Mouse (Mus musculus) heart, embryonic 12.5 days (tissue): ENCODE measurements around the gene Actg2. TPM values are rescaled to one million over a fixed set of nuclear protein-coding genes. Genes with fewer than 3 reads are reported as not detected.
A peak's percentile ranks its signal among the peaks of the same experiment; 100 is the strongest.

Experiments used
- ATAC-seq: fragments of 200-750 bp; cut with Nextera tagmentation; 2 replicates; pipeline ENCODE4 v1.8.0; 2017; ENCODE audit warnings: moderate TSS enrichment, moderate library complexity; ENCODE audit not compliant: insufficient number of reproducible peaks, low FRiP score
- H3K27ac ChIP-seq: fragments of 300-500 bp; sonication (generic); 2 replicates; pipeline ENCODE4 v1.5.1; 2016; ENCODE audit warnings: mild to moderate bottlenecking, moderate library complexity; ENCODE audit not compliant: poor library complexity, severe bottlenecking
- H3K27me3 ChIP-seq: fragments of 300-500 bp; sonication (generic); replicated peaks from 2 replicates; pipeline ENCODE4 v1.6.1; 2016; ENCODE audit warnings: mild to moderate bottlenecking, moderate library complexity
- H3K36me3 ChIP-seq: fragments of 300-500 bp; sonication (generic); 2 replicates; pipeline ENCODE4 v1.6.1; 2016; ENCODE audit warnings: mild to moderate bottlenecking, moderate library complexity
- H3K4me1 ChIP-seq: fragments of 300-500 bp; sonication (generic); replicated peaks from 2 replicates; pipeline ENCODE4 v1.6.1; 2016; ENCODE audit warnings: mild to moderate bottlenecking
- H3K4me2 ChIP-seq: fragments of 300-500 bp; sonication (generic); 2 replicates; pipeline ENCODE4 v1.6.1; 2016; ENCODE audit warnings: mild to moderate bottlenecking, moderate library complexity
- H3K4me3 ChIP-seq: fragments of 300-500 bp; sonication (generic); 2 replicates; pipeline ENCODE4 v1.5.1; 2016; ENCODE audit warnings: mild to moderate bottlenecking
- H3K9ac ChIP-seq: fragments of 300-500 bp; sonication (generic); 2 replicates; pipeline ENCODE4 v1.6.1; 2016; ENCODE audit warnings: mild to moderate bottlenecking, moderate library complexity
- H3K9me3 ChIP-seq: fragments of 300-500 bp; sonication (generic); replicated peaks from 2 replicates; pipeline ENCODE4 v1.6.1; 2016; ENCODE audit warnings: mild to moderate bottlenecking, moderate library complexity
- WGBS: fragments of 180-500 bp; shearing (Covaris S2); methylation state at CpG from one replicate; pipeline ENCODE4 v1.1.7; 2016; 5-methylcytosine and 5-hydroxymethylcytosine counted together
- polyA plus RNA-seq: library from polyadenylated mRNA; unstranded; fragments of >200 nt; fragmentation: Nextera tagmentation; extraction: Ambion mirVana; gene quantifications from 2 replicates; pipeline ENCODE4 v1.2.1, GENCODE M21; 2016

Gene Actg2
- polyA plus RNA-seq, 1 experiment from 2014 or later = 8.6 TPM

- no peaks in the 10 kb centered on the region for H3K9me3 ChIP-seq
- peaks cover 10% of the 10 kb centered on the region for H3K4me1 ChIP-seq
- H3K9ac ChIP-seq = peak overlapping the region; percentile 50; the same call in 1 of the 2 replicates
- no peak overlapping the region for H3K4me2 ChIP-seq
- ATAC-seq = no peak
- WGBS = 67% methylated on average over 2 of the region's 2 CpGs
- no peaks in the 10 kb centered on the region for H3K36me3 ChIP-seq
- no peaks in the 10 kb centered on the region; the same call in 1 of the 2 replicates for H3K27me3 ChIP-seq
- H3K4me3 ChIP-seq = no peak overlapping the region
- no peak overlapping the region for H3K27ac ChIP-seq
Measured at GRCm38 (mm10) chr6:83510210-83510609, 25.9 kb downstream of the Actg2 start.

DNA sequence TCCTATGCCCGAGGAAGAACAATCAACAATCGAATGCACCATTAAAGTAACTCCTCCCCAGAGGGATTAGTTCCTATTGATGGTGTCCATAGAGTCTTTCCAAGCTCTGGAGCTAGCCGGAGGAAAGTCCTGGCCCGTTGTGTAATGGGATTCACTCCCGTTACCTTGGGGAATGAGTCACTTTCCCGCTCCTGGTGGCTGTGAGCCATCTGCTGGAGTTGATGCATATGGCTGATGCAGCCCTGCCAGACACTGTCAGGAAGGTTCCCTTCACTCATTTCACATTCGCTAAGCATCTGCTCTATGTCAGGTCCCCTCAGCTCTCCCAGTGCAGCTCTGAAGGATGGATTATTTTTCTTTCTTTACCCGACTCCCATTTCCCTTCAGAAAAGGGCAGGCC, 26.6 kb downstream of the Actg2 start:
- 39% methylated on average over 8 of the region's 8 CpGs for WGBS
- Histone ChIP-seq H3K27ac (no peak overlapping the region), H3K4me1 (peaks cover 12% of the 10 kb centered on the region), H3K4me2 (no peak overlapping the region), H3K4me3 (no peak overlapping the region), H3K27me3 (no peaks in the 10 kb centered on the region; the same call in 1 of the 2 replicates), H3K9me3 (no peaks in the 10 kb centered on the region), H3K36me3 (no peaks in the 10 kb centered on the region), H3K9ac (no peak overlapping the region)
- no peak for ATAC-seq

- Histone ChIP-seq H3K27ac (peak overlapping the region; percentile 99), H3K4me2 (peak overlapping the region; percentile 75), H3K27me3 (no peaks in the 10 kb centered on the region; the same call in 1 of the 2 replicates), H3K9me3 (no peaks in the 10 kb centered on the region), H3K9ac (peak overlapping the region; percentile 52), H3K36me3 (peaks cover 3% of the 10 kb centered on the region; the same call in 1 of the 2 replicates), H3K4me1 (peaks cover 22% of the 10 kb centered on the region), H3K4me3 (peak overlapping the region; percentile 96)
- WGBS = 32% methylated on average over 6 of the region's 6 CpGs
- ATAC-seq = peak; percentile 5
Measured at GRCm38 (mm10) chr6:83507168-83507546, 28.9 kb downstream of the Actg2 start.

DNA sequence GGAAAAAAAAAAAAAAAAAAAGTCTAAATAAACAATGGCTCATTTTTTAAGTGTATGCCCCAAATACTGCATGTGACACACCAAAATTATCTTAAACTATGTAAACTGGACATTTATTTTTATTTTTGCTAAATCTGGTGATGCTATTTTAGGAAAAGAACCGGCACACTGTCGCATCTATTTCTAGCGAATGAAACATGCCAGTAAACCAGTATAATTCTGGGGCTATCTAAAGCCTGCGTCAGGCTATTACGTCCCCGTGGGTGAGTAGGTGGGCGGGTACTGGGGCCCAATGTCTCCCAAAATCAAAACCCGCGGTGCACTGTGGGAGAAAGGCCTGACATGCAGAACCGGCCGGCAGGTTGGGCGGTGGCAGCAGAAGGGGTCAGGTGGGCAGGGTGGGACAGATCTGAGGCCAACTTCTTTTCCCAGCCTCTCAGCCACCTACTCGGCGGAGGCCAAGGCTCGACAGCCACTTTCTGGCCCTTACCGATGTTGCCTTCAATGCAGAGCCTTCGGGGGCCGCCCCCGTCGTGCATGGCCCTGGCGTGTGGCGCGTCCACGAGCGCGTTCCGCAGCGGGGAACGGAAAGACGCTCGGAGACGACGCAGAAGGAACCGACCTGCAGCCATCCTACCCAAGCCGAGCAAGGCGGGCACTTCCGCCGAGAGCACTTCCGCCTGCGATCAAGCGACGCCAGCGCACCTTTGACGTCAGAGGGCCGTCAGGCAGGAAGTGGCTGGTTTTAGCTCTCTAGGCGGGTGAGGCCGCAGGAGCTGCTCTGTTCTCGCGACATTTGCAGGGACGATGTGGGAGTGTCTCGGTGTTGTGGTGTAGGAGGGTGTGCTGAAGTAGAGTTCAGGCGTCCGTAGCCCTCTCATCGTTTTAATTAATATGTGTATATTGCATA, 29.6 kb downstream of the Actg2 start, which contains the start of gene Dguok:
Gene Dguok (minus strand): TSS at position 712 of the 910 bp plus-strand sequence.
- H3K9me3 ChIP-seq = no peaks in the 10 kb centered on the region
- H3K4me3 ChIP-seq = peak within 1 kb of the TSS; percentile 96
- peak within 1 kb of the TSS; percentile 99 for H3K27ac ChIP-seq
- WGBS = under 1% methylated on average over 54 of the region's 54 CpGs
- H3K4me1 ChIP-seq = peaks cover 26% of the 10 kb centered on the region
- H3K36me3 ChIP-seq = peaks cover 3% of the 10 kb centered on the region; the same call in 1 of the 2 replicates
- H3K4me2 ChIP-seq = peak within 1 kb of the TSS; percentile 75
- no peaks in the 10 kb centered on the region; the same call in 1 of the 2 replicates for H3K27me3 ChIP-seq
- peak; percentile 98 for ATAC-seq
- peak within 1 kb of the TSS; percentile 91 for H3K9ac ChIP-seq

- no peak overlapping the region for H3K27ac ChIP-seq
Measured at GRCm38 (mm10) chr6:83505554-83505953, 30.5 kb downstream of the Actg2 start.

GRCm38 (mm10) chr6:83503361-83503760, 32.7 kb downstream of the Actg2 start:
- H3K4me2 ChIP-seq = no peak overlapping the region
- H3K4me3 ChIP-seq = no peak overlapping the region
- H3K36me3 ChIP-seq = peaks cover 15% of the 10 kb centered on the region
- H3K27ac ChIP-seq = no peak overlapping the region
- 81% methylated on average over 3 of the region's 3 CpGs for WGBS
- no peak for ATAC-seq
- H3K27me3 ChIP-seq = no peaks in the 10 kb centered on the region; the same call in 1 of the 2 replicates
- H3K9me3 ChIP-seq = peaks cover 4% of the 10 kb centered on the region
- H3K4me1 ChIP-seq = peaks cover 26% of the 10 kb centered on the region
- H3K9ac ChIP-seq = no peak overlapping the region

More at GRCm38 (mm10) chr6:83505554-83505953, 30.5 kb downstream of the Actg2 start:
- Histone ChIP-seq H3K36me3 (peaks cover 3% of the 10 kb centered on the region), H3K9me3 (peaks cover under 1% of the 10 kb centered on the region), H3K4me3 (peak overlapping the region; percentile 96), H3K4me2 (peak overlapping the region; percentile 75), H3K4me1 (peaks cover 26% of the 10 kb centered on the region), H3K27me3 (no peaks in the 10 kb centered on the region; the same call in 1 of the 2 replicates), H3K9ac (peak overlapping the region; percentile 91)
- 72% methylated on average over 4 of the region's 4 CpGs for WGBS
- no peak for ATAC-seq

DNA sequence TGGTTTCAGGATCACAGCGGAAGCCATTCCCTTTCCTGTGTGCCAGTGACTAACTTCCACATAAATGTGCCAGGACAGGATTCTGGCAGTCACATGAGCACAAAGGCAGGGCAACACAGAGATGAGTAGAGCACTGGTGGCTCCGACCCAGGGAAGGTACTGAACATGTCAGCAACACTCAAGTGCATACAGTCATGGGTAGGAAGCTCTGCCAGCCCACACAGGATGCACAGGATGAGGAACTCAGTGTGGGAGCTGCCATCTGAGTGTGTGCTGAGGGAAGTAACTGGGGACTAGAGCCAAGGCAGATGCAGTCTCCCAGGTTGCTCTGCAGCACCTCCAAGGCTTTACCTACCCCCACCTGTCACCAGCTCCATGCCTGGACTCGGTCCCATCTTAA, 33.4 kb downstream of the Actg2 start:
- no peaks in the 10 kb centered on the region for H3K27me3 ChIP-seq
- no peak overlapping the region for H3K4me3 ChIP-seq
- no peak overlapping the region for H3K9ac ChIP-seq
- WGBS = 82% methylated on average over 3 of the region's 3 CpGs
- H3K9me3 ChIP-seq = peaks cover 4% of the 10 kb centered on the region
- peaks cover 17% of the 10 kb centered on the region for H3K36me3 ChIP-seq
- H3K4me2 ChIP-seq = no peak overlapping the region
- no peak for ATAC-seq
- H3K27ac ChIP-seq = 0 out of 2 replicates have a peak overlapping the region, but pooled peaks have one; percentile 6
- H3K4me1 ChIP-seq = peaks cover 27% of the 10 kb centered on the region

- ATAC-seq = no peak
- H3K4me2 ChIP-seq = 0 out of 2 replicates have a peak overlapping the region, but pooled peaks have one; percentile 17
- peaks cover 4% of the 10 kb centered on the region for H3K9me3 ChIP-seq
- no peak overlapping the region for H3K4me3 ChIP-seq
- peaks cover 28% of the 10 kb centered on the region for H3K4me1 ChIP-seq
- peak overlapping the region; percentile 6; the same call in 1 of the 2 replicates for H3K27ac ChIP-seq
- no peak overlapping the region for H3K9ac ChIP-seq
- no peaks in the 10 kb centered on the region for H3K27me3 ChIP-seq
- H3K36me3 ChIP-seq = peaks cover 17% of the 10 kb centered on the region
- WGBS = 62% methylated on average over 9 of the region's 9 CpGs
Measured at GRCm38 (mm10) chr6:83501524-83502310, 34.3 kb downstream of the Actg2 start.

DNA sequence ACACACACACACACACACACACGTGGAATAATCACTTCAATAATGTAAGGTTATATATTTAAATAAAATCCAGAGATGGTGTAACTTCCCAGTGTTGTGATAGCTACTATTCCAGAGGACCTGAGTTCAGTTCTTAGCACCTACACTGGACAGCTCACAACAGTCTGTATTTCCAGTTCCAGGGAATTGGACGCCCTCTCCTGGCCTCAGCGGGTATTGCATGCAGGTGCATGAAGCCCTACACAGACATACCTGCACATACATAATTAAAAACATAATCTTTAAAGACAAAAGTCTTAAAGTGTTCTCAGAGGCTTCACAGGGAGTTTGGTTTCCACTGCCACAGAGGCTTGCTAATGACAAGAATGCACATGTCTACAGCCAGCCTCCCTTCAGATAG, 35.6 kb downstream of the Actg2 start:
- Histone ChIP-seq H3K4me3 (no peak overlapping the region), H3K27ac (no peak overlapping the region), H3K4me2 (no peak overlapping the region), H3K9ac (no peak overlapping the region), H3K4me1 (peaks cover 24% of the 10 kb centered on the region), H3K36me3 (peaks cover 24% of the 10 kb centered on the region), H3K27me3 (no peaks in the 10 kb centered on the region), H3K9me3 (peaks cover 4% of the 10 kb centered on the region)
- no peak for ATAC-seq
- 60% methylated on average over 3 of the region's 3 CpGs for WGBS

DNA sequence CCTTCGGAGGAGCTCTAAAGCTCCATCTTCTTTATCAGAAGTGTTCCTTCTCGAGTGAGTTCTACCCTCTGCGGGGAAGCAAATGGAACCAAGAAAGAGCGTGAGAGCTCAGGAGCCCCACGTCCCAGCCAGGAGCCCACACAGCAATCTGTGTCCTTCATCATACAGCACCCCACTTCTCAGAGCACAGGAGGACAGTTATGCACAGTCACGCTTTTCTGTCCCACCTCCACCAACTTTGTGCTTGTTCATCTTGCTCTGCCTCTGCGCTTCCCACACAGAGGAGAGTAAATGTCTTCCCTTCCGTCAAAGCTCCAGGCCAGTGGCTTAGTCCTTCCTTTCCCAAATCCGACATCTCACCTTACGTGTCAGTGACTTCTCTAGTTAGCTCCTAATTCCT, 37.0 kb downstream of the Actg2 start:
- WGBS = 94% methylated on average over 10 of the region's 10 CpGs
- H3K4me2 ChIP-seq = no peak overlapping the region
- no peak for ATAC-seq

More for the DNA sequence above, 37.0 kb downstream of the Actg2 start:
- H3K27me3 ChIP-seq = no peaks in the 10 kb centered on the region
- H3K9me3 ChIP-seq = peaks cover 4% of the 10 kb centered on the region
- H3K27ac ChIP-seq = no peak overlapping the region
- peaks cover 22% of the 10 kb centered on the region for H3K4me1 ChIP-seq
- H3K4me3 ChIP-seq = no peak overlapping the region
- H3K9ac ChIP-seq = no peak overlapping the region
- peaks cover 35% of the 10 kb centered on the region for H3K36me3 ChIP-seq
